Mouse (Mus musculus): Measurements from ENCODE around the gene Kcnb1. TPM values are rescaled to one million over a fixed set of nuclear protein-coding genes. Genes with fewer than 3 reads are reported as not detected.

Gene Kcnb1
- polyA plus RNA-seq, 1 experiment from 2014 or later: 1.1 TPM

DNA sequence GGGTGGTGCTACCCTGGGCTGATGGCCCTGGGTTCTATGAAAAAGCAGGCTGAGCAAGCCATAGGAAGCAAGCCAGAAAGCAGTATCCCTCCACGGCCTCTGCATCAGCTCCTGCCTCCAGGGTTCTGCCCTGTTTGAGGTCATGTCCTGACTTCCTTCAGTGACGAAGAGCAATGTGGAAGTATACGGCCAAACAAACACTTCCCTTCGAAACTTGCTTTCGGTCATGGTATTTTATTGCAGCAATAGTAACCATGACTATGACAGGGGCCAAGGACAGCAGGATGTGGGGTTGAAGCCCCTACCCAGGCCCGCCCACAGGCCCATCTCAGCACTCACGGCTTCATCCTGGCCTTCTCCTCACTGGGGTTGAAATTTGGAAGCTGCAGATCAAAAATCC lies 35.0 kb upstream of the Kcnb1 start:
- Histone ChIP-seq H3K4me1 (ENCODE audit: control insufficient read depth, insufficient read depth, low read length) (no peaks in the 10 kb centered on the region), H3K36me3 (ENCODE audit: control insufficient read depth, insufficient read depth, low read length) (no peaks in the 10 kb centered on the region), H3K4me3 (ENCODE audit: low read length) (no peak overlapping the region), H3K9ac (ENCODE audit: low read depth, low read length) (no peak overlapping the region), H3K27ac (ENCODE audit: low read length) (no peak overlapping the region), H3K4me2 (ENCODE audit: low read depth, low read length) (no peak overlapping the region), H3K27me3 (replicated peaks; ENCODE audit: control insufficient read depth, insufficient read depth, low read length) (no peaks in the 10 kb centered on the region), H3K9me3 (ENCODE audit: control insufficient read depth, low read length) (no peaks in the 10 kb centered on the region)
- no peak for ATAC-seq
- 64% methylated on average over 7 of the region's 7 CpGs for WGBS

- 91% methylated on average over 6 of the region's 6 CpGs for WGBS
- Histone ChIP-seq H3K36me3 (ENCODE audit: control insufficient read depth, insufficient read depth, low read length) (no peaks in the 10 kb centered on the region), H3K4me3 (ENCODE audit: low read length) (no peak overlapping the region), H3K4me1 (ENCODE audit: control insufficient read depth, insufficient read depth, low read length) (no peaks in the 10 kb centered on the region), H3K4me2 (ENCODE audit: low read depth, low read length) (no peak overlapping the region), H3K9me3 (ENCODE audit: control insufficient read depth, low read length) (no peaks in the 10 kb centered on the region), H3K27me3 (replicated peaks; ENCODE audit: control insufficient read depth, insufficient read depth, low read length) (no peaks in the 10 kb centered on the region), H3K9ac (ENCODE audit: low read depth, low read length) (no peak overlapping the region), H3K27ac (ENCODE audit: low read length) (no peak overlapping the region)
- no peak for ATAC-seq
These were observed 34.2 kb upstream of the Kcnb1 start for GRCm38 (mm10) chr2:167224194-167224593.

DNA sequence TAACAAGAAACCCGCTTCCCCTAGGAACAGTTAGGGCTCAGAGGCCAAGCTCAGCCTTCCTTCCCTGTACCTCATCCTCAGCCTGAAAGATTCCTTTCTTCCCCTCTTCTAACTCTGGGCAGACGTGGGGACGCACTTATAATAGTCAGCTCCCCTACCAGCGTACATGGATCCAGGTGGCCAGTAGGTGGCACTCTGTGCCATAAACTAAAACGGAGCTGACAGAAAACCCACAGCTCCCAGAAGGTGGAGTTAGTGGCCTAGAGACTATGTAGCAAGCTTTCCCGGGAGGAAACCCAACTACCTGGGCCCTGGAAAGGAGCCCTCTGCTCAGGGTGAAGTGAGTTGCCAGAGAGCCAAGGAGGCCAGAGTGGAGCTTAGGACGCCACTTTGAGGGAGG lies 32.2 kb upstream of the Kcnb1 start:
- Histone ChIP-seq H3K4me2 (ENCODE audit: low read depth, low read length) (no peak overlapping the region), H3K27me3 (replicated peaks; ENCODE audit: control insufficient read depth, insufficient read depth, low read length) (no peaks in the 10 kb centered on the region), H3K36me3 (ENCODE audit: control insufficient read depth, insufficient read depth, low read length) (no peaks in the 10 kb centered on the region), H3K27ac (ENCODE audit: low read length) (no peak overlapping the region), H3K9ac (ENCODE audit: low read depth, low read length) (no peak overlapping the region), H3K9me3 (ENCODE audit: control insufficient read depth, low read length) (no peaks in the 10 kb centered on the region), H3K4me1 (ENCODE audit: control insufficient read depth, insufficient read depth, low read length) (no peaks in the 10 kb centered on the region), H3K4me3 (ENCODE audit: low read length) (no peak overlapping the region)
- peak; percentile 66 for ATAC-seq
- 20% methylated on average over 7 of the region's 7 CpGs for WGBS

- Histone ChIP-seq H3K4me1 (ENCODE audit: control insufficient read depth, insufficient read depth, low read length) (no peaks in the 10 kb centered on the region), H3K9ac (ENCODE audit: low read depth, low read length) (0 out of 2 replicates have a peak overlapping the region, but pooled peaks have one; percentile 26), H3K27ac (ENCODE audit: low read length) (no peak overlapping the region), H3K27me3 (replicated peaks; ENCODE audit: control insufficient read depth, insufficient read depth, low read length) (no peaks in the 10 kb centered on the region), H3K4me3 (ENCODE audit: low read length) (no peak overlapping the region), H3K9me3 (ENCODE audit: control insufficient read depth, low read length) (no peaks in the 10 kb centered on the region), H3K36me3 (ENCODE audit: control insufficient read depth, insufficient read depth, low read length) (no peaks in the 10 kb centered on the region), H3K4me2 (ENCODE audit: low read depth, low read length) (no peak overlapping the region)
- no peak for ATAC-seq
- whole genome bisulfite sequencing: 74% methylated on average over 13 of the region's 13 CpGs
These were observed 31.3 kb upstream of the Kcnb1 start for GRCm38 (mm10) chr2:167221159-167221845.

GRCm38 (mm10) chr2:167220736-167221135 lies 30.8 kb upstream of the Kcnb1 start:
- H3K4me1 ChIP-seq (ENCODE audit: control insufficient read depth, insufficient read depth, low read length): no peaks in the 10 kb centered on the region
- H3K36me3 ChIP-seq (ENCODE audit: control insufficient read depth, insufficient read depth, low read length): no peaks in the 10 kb centered on the region
- H3K9me3 ChIP-seq (ENCODE audit: control insufficient read depth, low read length): no peaks in the 10 kb centered on the region
- H3K9ac ChIP-seq (ENCODE audit: low read depth, low read length): no peak overlapping the region
- no peaks in the 10 kb centered on the region for H3K27me3 ChIP-seq (replicated peaks; ENCODE audit: control insufficient read depth, insufficient read depth, low read length)
- ATAC-seq: no peak
- H3K27ac ChIP-seq (ENCODE audit: low read length): no peak overlapping the region
- H3K4me2 ChIP-seq (ENCODE audit: low read depth, low read length): no peak overlapping the region
- 77% methylated on average over 5 of the region's 5 CpGs for WGBS
- H3K4me3 ChIP-seq (ENCODE audit: low read length): no peak overlapping the region

DNA sequence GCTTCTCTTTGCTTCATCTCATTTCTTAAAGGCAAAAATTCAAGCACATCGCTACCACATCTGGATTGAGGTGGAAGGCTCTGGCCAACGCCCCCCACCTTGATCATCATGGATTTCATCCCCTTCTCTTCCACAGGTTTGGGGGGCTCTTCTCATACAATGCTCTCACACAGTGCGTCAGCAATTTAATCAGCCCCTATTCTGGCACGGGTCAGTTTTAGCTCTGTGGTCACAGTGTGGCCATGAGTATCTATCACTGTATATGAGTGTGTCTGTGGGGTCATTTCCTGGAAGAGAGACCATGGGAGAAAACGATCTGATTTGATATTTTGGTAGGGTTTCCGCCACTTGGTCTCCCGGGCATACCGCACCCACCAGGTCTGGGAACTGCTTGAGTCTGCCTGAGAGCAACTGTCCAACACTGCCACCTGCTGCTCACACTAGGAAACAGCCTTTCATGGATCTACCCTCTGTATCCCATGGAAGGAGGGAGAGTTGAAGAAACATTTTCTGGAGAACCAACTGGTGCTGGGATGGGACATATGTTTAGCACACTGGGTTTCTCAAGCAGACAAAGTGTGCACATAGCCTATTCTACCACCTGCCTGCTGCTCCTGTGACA lies 29.3 kb upstream of the Kcnb1 start:
- ATAC-seq: peak; percentile 75
- WGBS: 45% methylated on average over 8 of the region's 8 CpGs
- Histone ChIP-seq H3K4me3 (ENCODE audit: low read length) (no peak overlapping the region), H3K9ac (ENCODE audit: low read depth, low read length) (no peak overlapping the region), H3K4me2 (ENCODE audit: low read depth, low read length) (no peak overlapping the region), H3K27me3 (replicated peaks; ENCODE audit: control insufficient read depth, insufficient read depth, low read length) (no peaks in the 10 kb centered on the region), H3K4me1 (ENCODE audit: control insufficient read depth, insufficient read depth, low read length) (no peaks in the 10 kb centered on the region), H3K27ac (ENCODE audit: low read length) (no peak overlapping the region), H3K36me3 (ENCODE audit: control insufficient read depth, insufficient read depth, low read length) (no peaks in the 10 kb centered on the region), H3K9me3 (ENCODE audit: control insufficient read depth, low read length) (no peaks in the 10 kb centered on the region)

GRCm38 (mm10) chr2:167213666-167214065 lies 23.7 kb upstream of the Kcnb1 start:
- WGBS: 96% methylated on average over 12 of the region's 12 CpGs

DNA sequence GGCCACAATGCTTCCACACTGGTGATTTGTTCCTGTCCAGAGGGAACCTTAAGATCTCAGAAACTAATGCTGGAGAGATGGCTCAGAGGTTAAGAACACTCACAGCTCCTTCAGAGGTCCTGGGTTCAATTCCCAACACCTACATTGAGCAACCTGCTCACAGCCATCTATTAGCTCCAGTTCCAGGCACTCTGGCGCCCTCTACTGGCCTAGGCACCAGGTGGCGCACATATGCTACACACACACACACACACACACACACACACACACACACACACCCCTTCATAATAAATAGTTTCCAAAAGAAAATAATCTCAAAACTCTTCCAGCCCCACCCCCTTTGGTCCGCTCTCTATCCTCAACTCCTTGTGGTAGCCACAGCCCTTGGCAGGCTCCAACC lies 23.1 kb upstream of the Kcnb1 start:
- no peak overlapping the region for H3K4me3 ChIP-seq (ENCODE audit: low read length)
- H3K4me1 ChIP-seq (ENCODE audit: control insufficient read depth, insufficient read depth, low read length): no peaks in the 10 kb centered on the region
- no peak for ATAC-seq
- no peak overlapping the region for H3K27ac ChIP-seq (ENCODE audit: low read length)
- no peaks in the 10 kb centered on the region for H3K9me3 ChIP-seq (ENCODE audit: control insufficient read depth, low read length)
- no peak overlapping the region for H3K4me2 ChIP-seq (ENCODE audit: low read depth, low read length)
- no peaks in the 10 kb centered on the region for H3K36me3 ChIP-seq (ENCODE audit: control insufficient read depth, insufficient read depth, low read length)
- no peak overlapping the region for H3K9ac ChIP-seq (ENCODE audit: low read depth, low read length)
- no peaks in the 10 kb centered on the region for H3K27me3 ChIP-seq (replicated peaks; ENCODE audit: control insufficient read depth, insufficient read depth, low read length)
- whole genome bisulfite sequencing: 93% methylated on average over 3 of the region's 3 CpGs

More at GRCm38 (mm10) chr2:167213666-167214065, 23.7 kb upstream of the Kcnb1 start:
- Histone ChIP-seq H3K4me1 (ENCODE audit: control insufficient read depth, insufficient read depth, low read length) (no peaks in the 10 kb centered on the region), H3K4me2 (ENCODE audit: low read depth, low read length) (no peak overlapping the region), H3K9me3 (ENCODE audit: control insufficient read depth, low read length) (no peaks in the 10 kb centered on the region), H3K27me3 (replicated peaks; ENCODE audit: control insufficient read depth, insufficient read depth, low read length) (no peaks in the 10 kb centered on the region), H3K4me3 (ENCODE audit: low read length) (no peak overlapping the region), H3K27ac (ENCODE audit: low read length) (no peak overlapping the region), H3K9ac (ENCODE audit: low read depth, low read length) (no peak overlapping the region), H3K36me3 (ENCODE audit: control insufficient read depth, insufficient read depth, low read length) (no peaks in the 10 kb centered on the region)
- no peak for ATAC-seq

DNA sequence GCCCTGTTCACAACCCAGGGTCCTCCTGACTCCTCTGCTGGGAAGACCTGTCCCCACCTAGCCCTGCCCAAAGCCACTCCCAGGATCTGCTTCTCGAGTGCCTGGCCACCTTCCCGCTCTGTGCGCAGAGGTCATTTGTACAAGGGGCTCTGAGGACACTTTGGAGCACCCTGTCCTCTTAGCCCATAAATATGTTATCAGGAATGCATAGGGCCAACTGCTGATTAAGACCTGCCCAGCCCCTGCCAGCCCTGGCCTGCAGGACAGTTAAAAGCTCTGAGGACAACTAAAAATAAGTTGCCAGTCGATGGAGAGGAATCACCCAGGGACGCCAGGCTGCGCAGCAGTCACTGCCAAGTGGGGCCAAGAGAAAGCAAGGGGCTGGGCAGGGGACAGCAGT lies 22.6 kb upstream of the Kcnb1 start:
- Histone ChIP-seq H3K4me3 (ENCODE audit: low read length) (no peak overlapping the region), H3K9me3 (ENCODE audit: control insufficient read depth, low read length) (no peaks in the 10 kb centered on the region), H3K4me1 (ENCODE audit: control insufficient read depth, insufficient read depth, low read length) (no peaks in the 10 kb centered on the region), H3K36me3 (ENCODE audit: control insufficient read depth, insufficient read depth, low read length) (no peaks in the 10 kb centered on the region), H3K4me2 (ENCODE audit: low read depth, low read length) (no peak overlapping the region), H3K27ac (ENCODE audit: low read length) (no peak overlapping the region), H3K27me3 (replicated peaks; ENCODE audit: control insufficient read depth, insufficient read depth, low read length) (no peaks in the 10 kb centered on the region), H3K9ac (ENCODE audit: low read depth, low read length) (no peak overlapping the region)
- ATAC-seq: no peak
- WGBS: 86% methylated on average over 6 of the region's 6 CpGs

All from intestine, embryonic 16.5 days (tissue).